Mouse (Mus musculus) right cerebral cortex, postnatal 25 days (tissue): Measurements from ENCODE around the gene C1qb.

Source experiments
- DNase-seq: peaks from one replicate; pipeline ENCODE4 v3.0.0; 2022

The C1qb gene

GRCm38 (mm10) chr4:136842033-136842432 is 44.0 kb downstream of the C1qb start:
- no peak for DNase-seq

- DNase-seq: peak; percentile 77
Measured at GRCm38 (mm10) chr4:136841056-136841455, 44.9 kb downstream of the C1qb start.

- DNase-seq: no peak
Measured at GRCm38 (mm10) chr4:136838462-136838861, 47.5 kb downstream of the C1qb start.

GRCm38 (mm10) chr4:136838026-136838425 is 48.0 kb downstream of the C1qb start:
- no peak for DNase-seq

- no peak for DNase-seq
Measured at GRCm38 (mm10) chr4:136836387-136836931, 49.5 kb downstream of the C1qb start.

- DNase-seq: peak; percentile 83
Measured at GRCm38 (mm10) chr4:136835621-136836386, 50.2 kb downstream of the C1qb start, which contains the start of gene Ephb2. TSS of gene Ephb2 (minus strand) at chr4:136835988.

GRCm38 (mm10) chr4:136834815-136835620 is 51.0 kb downstream of the C1qb start:
- peak; percentile 44 for DNase-seq

- DNase-seq: no peak
Measured at GRCm38 (mm10) chr4:136834439-136834814, 51.6 kb downstream of the C1qb start.

- DNase-seq: no peak
Measured at GRCm38 (mm10) chr4:136833619-136834351, 52.2 kb downstream of the C1qb start.

- no peak for DNase-seq
Measured at GRCm38 (mm10) chr4:136832559-136833232, 53.3 kb downstream of the C1qb start.

- DNase-seq: no peak
Measured at GRCm38 (mm10) chr4:136830272-136830823, 55.6 kb downstream of the C1qb start.
